Mouse (Mus musculus): ENCODE results near the gene Oprm1.
A peak's percentile ranks its signal among the peaks of the same experiment; 100 is the strongest.
"Not testable (repeated sequence)": the region's sequence is repeated elsewhere in the genome, so short reads cannot be mapped to it uniquely, and the experiment has no call there.

Oprm1 gene

DNA sequence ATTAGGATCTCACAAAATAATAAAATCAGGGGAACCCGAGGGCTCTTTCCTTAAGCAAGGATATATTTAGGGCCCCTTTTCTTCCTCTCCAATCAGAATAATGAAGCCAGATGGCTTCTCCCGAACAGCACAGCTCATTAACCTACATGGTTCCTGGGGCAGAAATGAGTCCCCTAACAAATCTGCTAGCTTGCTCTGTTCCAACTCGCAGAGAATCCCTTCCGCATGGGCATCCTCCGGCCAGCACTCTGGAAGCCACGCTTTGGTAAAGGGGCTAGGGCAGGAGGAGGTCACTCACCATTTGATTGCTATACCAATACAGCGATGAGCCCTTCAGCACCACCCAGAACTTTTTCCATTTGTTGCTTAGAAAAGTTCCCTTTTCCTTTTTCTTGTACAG, 220.9 kb downstream of the Oprm1 start:
- DNase-seq (ENCODE audit: low spot score in 2 of 2): peak in 1 of 2 experiments; percentile 9

DNA sequence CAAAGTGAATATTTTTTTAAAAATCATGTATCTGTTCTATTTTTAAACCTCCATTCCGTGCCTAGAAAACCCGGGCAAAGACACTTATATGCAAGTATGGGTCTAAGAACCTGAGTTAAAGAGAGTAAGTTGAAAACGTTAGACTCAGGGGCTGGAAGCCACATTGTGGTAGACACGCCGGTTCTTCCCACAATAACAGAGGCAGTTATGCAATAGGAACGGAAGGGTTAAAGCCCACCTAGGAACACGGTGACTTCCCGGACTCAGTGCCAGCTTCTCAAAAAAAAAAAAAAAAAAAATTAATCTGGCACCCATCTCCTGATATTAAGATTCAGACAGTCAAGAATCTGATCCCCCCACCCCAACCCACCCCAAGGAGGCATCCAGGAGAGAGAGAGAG, 221.5 kb downstream of the Oprm1 start:
- no peak for DNase-seq (ENCODE audit: low spot score in 2 of 2)

GRCm38 (mm10) chr10:6980236-6980635, 221.9 kb downstream of the Oprm1 start:
- DNase-seq (ENCODE audit: low spot score in 2 of 2): no peak

- no peak for DNase-seq (ENCODE audit: low spot score in 2 of 2)
Measured at GRCm38 (mm10) chr10:6982751-6983151, 224.4 kb downstream of the Oprm1 start.

GRCm38 (mm10) chr10:6983431-6983830, 225.1 kb downstream of the Oprm1 start:
- DNase-seq (ENCODE audit: low spot score in 2 of 2): no peak

GRCm38 (mm10) chr10:6986246-6986645, 227.9 kb downstream of the Oprm1 start:
- DNase-seq (ENCODE audit: low spot score in 2 of 2): no peak

GRCm38 (mm10) chr10:6987399-6988098, 229.2 kb downstream of the Oprm1 start:
- DNase-seq (ENCODE audit: low spot score in 2 of 2): no peak

DNA sequence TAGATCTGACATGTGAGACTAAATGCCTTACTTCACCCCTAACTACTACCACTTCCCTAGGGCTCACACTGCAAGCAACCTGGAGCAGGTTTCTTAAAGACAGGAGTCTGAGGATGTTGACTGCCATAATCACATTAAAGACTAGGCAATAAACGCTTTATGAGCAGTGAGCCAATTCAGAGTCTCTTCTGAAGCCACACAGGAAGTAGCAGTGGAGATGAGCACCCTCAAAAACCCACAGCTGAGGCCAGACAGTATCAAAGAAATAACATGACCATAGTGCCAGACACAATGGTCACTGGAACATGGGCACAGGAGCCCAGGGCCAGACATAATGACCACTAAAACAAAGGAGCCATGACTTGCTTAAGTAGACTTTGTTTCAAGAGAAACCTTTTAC, 230.2 kb downstream of the Oprm1 start:
- no peak for DNase-seq (ENCODE audit: low spot score in 2 of 2)

DNA sequence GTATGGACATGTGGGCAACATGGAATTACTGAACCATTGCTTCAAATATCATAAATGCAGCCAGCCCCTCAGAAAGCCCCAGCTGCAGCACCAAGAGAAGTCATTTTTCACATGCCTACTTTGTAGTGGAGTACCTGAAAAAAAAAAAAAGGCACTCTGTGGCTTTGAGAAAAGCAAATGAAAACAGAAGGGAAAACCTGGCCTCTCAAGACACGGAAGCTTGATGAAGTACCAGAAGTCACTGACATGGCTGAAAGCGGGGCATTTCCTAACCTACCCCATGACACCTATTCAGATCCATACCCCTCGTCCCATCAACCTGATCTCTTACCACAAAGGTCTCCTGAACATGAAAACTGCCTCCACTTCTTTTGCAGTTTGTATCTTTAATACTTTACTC, 238.6 kb downstream of the Oprm1 start:
- no peak for DNase-seq (ENCODE audit: low spot score in 2 of 2)

DNA sequence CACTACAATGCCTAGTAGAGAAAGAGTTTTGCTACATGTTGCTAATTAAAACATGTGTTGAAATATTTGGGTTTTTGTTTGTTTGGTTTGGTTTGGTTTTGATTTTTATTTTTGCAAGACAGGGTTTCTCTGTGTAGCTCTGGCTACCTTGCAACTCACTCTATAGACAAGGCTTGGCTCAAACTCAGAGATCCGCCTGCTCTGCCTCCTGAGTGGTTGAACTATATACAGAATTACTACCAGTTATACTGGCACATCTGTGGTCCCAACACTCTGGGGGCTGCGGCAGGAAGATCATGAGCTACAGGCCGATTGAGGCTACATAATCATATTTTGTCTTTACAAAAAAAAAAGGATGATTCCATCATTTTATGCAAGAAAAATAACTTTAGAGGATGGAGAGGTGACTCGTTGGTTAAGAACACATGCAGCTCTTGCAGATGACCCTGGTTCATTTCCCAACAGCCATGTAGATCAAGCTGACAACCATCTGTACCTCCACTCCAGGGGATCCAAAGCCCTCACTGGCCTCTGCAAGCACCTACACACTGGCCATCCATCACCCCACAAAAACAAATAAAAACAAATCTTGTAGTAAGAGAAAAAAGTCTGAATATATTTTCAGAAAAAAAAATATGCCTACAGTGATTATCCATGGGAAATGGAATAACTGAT, 240.4 kb downstream of the Oprm1 start:
- no peak for DNase-seq (ENCODE audit: low spot score in 2 of 2)

DNA sequence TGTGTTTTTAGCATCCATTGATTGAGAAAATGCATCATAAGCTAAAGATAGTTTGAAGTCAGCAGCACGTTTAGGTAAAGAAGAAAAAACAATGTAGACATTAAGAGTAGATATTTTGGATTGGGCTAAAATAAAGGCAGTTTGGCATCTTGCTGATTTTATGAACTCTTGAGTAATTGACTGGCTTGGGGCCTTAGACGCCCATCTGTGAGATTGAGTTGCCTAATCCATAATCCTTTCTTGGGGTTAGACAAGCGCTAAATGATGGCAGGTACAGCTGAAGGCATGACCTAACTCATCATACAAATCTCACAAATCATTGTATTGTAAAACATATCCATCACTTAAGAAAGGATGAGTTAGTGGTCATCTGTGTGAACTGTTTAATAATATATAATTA, 241.0 kb downstream of the Oprm1 start:
- DNase-seq (ENCODE audit: low spot score in 2 of 2): no peak

GRCm38 (mm10) chr10:7003898-7004297, 245.6 kb downstream of the Oprm1 start:
- not testable (repeated sequence) for DNase-seq (ENCODE audit: low spot score in 2 of 2)

DNA sequence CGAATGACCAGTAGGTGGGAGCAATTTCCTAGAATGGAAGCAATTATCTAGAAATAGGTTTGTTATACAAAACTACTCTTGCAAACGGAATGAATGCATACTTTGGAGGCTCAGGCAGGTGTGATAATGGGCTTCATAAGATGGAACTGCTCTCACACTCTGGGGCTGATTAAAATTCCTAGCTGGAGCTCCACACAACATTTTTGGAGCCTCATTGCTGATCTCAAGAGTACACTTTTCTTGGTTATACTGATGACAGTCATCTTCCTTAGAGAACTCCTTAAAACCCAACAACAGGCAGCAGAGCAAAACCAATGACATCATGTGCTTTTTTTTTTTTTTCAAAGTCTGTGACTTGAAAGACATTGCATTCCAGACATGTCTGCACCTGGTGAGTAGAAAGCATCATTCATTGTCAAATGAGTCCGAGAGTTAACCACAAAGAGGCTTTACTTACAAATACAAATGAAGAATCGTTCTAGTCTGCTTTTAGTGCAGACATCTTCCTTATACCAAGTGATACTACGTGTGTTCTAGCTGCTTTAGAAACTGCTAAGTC, 246.8 kb downstream of the Oprm1 start:
- no peak for DNase-seq (ENCODE audit: low spot score in 2 of 2)

DNA sequence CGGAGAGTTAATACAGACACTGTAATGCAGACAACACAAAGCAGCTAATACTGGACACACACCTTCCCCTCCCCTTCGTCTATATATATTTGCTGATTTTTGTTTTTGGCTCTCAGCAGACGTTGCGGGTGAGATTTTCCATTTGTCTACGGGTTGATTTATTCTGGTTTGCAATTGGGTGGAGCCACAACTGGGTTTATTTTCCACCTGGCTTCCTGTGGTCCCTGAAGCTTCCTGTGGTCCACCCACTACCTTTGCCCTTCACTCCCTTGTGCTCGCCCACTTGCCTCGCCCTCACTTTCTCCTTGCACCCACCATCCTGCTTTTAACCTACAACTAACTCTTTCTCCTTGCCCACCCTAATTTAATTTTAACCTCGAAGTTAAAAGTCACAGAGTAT, 252.2 kb downstream of the Oprm1 start:
- DNase-seq (ENCODE audit: low spot score in 2 of 2): no peak

- no peak for DNase-seq (ENCODE audit: low spot score in 2 of 2)
Measured at GRCm38 (mm10) chr10:7015199-7015598, 256.9 kb downstream of the Oprm1 start.

DNA sequence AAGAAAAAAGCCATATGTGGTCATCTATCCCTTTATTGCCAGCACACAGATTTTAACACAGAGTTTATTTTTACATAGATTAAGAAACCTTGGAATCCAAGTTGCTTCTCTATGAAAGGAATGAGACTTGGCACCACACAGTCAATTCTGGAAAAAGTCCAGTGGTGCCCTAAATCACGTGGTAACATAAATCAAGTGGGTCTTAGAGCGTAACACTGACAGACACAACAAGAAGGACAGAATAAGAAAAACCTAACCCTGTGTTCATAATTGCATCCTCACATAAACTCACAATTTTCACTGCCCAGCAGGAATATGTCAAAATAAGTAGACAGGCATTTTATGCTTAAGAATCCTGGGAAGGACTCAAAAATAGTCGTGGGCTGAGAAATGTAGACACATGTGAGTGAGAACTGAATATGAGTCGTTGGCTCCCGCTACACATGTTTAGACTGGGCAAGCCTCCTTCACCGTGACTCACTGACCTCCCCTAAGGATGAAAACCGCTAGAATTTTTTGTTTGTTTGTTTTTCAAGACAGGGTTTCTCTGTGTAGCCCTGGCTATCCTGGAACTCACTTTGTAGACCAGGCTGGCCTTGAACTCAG, 261.6 kb downstream of the Oprm1 start:
- DNase-seq (ENCODE audit: low spot score in 2 of 2): no peak

DNA sequence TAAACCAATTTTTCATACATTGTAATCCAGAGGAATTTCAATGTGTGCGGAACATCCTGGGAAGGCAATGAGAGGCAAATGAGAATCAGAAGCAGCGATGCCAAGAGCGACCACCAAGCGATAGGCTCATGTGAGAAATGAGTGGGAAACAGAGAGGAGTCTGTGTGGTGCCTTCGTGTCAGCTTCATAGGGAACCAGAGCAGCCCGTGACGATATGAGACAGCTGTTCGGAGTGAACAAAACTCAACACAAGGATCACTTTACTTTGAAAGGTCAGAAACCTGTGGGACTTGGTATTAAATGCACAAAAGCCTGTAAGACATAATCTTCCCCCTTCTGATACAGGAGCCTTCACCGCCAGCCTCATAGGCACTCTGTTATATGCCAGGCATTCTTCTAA, 262.2 kb downstream of the Oprm1 start:
- DNase-seq (ENCODE audit: low spot score in 2 of 2): no peak

GRCm38 (mm10) chr10:7025028-7025427, 266.7 kb downstream of the Oprm1 start:
- no peak for DNase-seq (ENCODE audit: low spot score in 2 of 2)

- no peak for DNase-seq (ENCODE audit: low spot score in 2 of 2)
Measured at GRCm38 (mm10) chr10:7033459-7033858, 275.2 kb downstream of the Oprm1 start.

GRCm38 (mm10) chr10:7035547-7035946, 277.2 kb downstream of the Oprm1 start:
- no peak for DNase-seq (ENCODE audit: low spot score in 2 of 2)

- DNase-seq (ENCODE audit: low spot score in 2 of 2): no peak
Measured at GRCm38 (mm10) chr10:7037194-7037593, 278.9 kb downstream of the Oprm1 start.

GRCm38 (mm10) chr10:7041032-7041431, 282.7 kb downstream of the Oprm1 start:
- DNase-seq (ENCODE audit: low spot score in 2 of 2): no peak

- no peak for DNase-seq (ENCODE audit: low spot score in 2 of 2)
Measured at GRCm38 (mm10) chr10:7043896-7044295, 285.6 kb downstream of the Oprm1 start.
